Mouse (Mus musculus): ENCODE results near the gene 2900026A02Rik.

DNA sequence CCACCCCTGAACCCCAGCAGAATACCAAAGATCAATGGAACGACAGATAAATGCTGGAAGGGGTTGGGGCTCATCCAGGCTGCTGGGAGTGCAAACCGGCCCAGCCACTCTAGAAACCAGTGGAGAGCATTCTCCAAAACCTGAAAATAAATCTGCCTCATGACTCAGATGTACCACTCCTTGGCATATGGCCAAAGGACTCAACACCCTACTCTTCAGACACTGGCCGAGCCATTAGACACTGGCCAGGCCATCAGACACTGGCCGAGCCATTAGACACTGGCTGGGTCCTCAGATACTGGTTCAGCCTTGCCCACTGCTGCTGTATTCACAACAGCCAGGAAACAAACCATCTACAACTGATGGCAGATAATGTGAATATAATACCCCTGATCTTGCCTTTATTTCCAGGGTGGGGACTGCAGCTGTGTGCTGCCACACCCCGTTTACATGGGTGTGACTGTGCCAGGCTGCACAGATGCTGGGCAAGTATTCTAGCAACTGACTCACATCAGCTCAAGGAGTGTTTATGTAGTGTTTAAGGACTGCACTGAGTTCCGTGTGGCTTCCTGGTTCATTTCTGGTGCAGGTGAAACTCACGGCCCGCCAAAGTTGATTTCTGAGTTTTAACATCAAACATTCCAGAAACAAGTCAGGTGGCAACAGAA, 28.4 kb upstream of the 2900026A02Rik start:
- no peak for TF ChIP-seq MAX (IDR thresholded peaks at IDR 0.05; ENCODE audit: low read depth)
- no peak for TF ChIP-seq POLR2A (IDR thresholded peaks at IDR 0.05; ENCODE audit: insufficient read length, low read depth)
- no peak for TF ChIP-seq REST (IDR thresholded peaks at IDR 0.05; ENCODE audit: insufficient read depth, insufficient read length)
- TF ChIP-seq TCF12 (IDR thresholded peaks at IDR 0.05; ENCODE audit: insufficient read depth, poor library complexity, severe bottlenecking), result peak; percentile 70

All from myocyte (in vitro differentiated cells).